Mouse (Mus musculus) frontal cortex, adult (tissue): ENCODE results near the gene Gm10354.
"Not testable (repeated sequence)": the region's sequence is repeated elsewhere in the genome, so short reads cannot be mapped to it uniquely, and the experiment has no call there.

ENCODE experiments used
- ATAC-seq: cut with Nextera tagmentation; 2 replicates; pipeline ENCODE4 v1.9.2; 2017; ENCODE audit warnings: mild to moderate bottlenecking, moderate library complexity, mixed read lengths; ENCODE audit not compliant: low TSS enrichment

Gm10354 gene

DNA sequence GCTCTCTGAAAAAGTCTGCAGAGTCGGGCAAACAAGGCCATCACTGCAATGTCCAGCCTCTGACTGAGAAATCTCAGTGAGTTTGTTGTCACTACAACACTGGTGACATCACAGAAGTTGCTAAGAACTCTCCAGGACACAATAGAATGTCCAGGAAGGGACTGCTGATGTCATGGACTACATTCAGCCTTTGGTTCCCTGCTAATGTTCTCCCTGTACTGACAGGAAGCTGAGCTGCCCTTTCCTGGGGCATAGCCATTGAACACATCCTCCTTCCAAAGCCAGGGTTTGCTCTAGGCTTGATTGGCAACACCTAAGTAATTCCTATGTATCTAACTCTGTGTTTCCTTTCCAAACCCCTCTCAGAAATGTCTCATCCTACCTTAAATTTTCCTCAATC is at the start of gene Gm10354:
TSS of gene Gm10354 (minus strand) at position 101 of the 400 bp plus-strand sequence.
- not testable (repeated sequence) for ATAC-seq

DNA sequence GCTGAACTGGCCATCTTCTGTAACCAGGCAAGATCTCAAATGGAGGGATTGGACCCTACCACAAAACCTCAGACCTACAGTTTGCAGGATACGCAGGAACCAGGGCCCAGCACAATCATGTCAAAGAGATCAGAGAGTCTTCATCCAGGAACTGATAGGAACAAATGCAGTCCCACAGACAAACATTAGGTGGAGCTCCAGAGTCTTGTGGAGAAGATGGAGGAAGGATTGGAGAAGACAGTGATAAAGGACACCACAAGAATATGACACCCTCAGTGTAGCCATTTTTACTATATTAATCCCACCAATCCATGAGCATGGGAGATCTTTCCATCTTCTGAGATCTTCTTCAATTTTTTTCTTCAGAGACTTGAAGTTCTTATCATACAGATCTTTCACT is 45.6 kb upstream of the Gm10354 start:
- ATAC-seq: not testable (repeated sequence)

DNA sequence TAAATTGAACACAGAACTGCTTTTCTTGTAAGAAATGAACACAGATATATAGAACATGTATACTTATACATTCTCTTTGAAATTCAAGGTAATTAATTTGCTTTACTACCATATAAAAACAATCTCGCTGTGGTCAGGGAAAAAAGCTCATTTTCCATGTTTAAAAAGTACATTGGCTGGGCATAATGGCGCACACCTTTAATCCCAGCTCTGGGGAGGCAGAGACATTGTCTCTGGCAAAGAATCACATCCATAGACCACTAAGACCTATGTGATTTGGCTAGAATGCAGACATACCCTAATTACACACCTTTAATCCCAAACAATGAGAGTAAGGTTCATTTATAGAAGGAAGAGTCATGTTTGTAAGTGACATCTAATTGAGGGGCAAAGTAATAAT is 41.3 kb upstream of the Gm10354 start:
- ATAC-seq: not testable (repeated sequence)

DNA sequence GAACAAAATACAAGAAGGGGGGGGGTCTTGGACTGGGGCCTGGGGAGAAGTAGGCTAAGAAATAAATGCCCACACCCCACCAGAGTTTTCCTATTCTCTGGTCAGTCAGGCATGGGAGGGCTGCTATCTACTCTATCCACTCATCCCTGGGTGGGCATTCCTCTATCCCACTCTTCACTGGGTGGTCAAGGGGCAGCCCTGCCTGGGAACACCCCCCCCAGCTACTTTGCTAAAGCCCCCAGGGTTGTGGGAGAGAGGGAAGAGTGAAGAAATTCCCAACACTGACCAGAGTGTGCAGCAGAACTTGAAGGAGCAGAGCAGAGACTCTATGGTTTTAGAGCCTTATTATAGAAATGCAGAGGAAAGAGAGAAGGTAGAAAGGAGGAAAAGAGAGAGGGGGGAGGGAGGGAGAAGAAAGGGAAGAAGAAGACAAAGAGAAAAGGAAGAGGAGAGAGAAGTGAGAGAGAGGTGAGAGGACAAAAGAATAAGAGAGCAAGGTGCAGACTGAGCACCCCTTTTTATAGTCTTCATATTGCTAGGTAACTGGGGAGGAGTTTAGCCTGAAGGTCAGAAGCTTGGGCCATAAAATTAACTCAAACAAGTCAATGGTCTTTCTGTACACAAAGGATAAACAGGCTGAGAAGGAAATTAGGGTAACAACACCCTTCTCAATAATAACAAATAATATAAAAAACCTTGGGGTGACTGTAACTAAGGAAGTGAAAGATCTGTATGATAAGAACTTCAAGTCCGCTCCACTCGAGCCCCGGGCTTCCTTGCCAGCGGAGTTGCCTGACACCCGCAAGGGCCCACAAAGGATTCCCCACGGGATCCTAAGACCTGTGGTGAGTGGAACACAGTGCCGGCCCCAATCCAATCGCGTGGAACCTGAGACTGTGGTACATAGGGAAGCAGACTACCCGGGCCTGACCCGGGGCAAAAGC is 32.2 kb upstream of the Gm10354 start:
- ATAC-seq: not testable (repeated sequence)

DNA sequence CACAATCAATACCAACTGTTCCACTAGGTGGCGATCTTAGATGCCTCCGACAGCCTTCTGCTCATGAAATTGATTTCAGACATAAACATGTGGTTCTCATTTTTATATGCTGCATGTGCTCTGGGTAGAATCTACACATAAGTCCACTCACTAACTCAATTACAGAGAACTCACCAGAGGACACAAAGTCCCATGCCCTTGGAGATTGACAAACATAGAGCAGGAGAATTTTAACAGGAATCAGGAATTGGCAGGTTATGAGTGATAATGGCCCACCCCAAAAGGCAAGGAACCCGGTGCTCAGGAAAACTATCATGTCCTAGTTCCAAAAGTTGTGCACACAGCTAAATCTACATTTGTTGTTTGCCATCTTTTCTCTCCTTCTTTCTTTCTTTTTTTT is 28.2 kb upstream of the Gm10354 start:
- not testable (repeated sequence) for ATAC-seq

DNA sequence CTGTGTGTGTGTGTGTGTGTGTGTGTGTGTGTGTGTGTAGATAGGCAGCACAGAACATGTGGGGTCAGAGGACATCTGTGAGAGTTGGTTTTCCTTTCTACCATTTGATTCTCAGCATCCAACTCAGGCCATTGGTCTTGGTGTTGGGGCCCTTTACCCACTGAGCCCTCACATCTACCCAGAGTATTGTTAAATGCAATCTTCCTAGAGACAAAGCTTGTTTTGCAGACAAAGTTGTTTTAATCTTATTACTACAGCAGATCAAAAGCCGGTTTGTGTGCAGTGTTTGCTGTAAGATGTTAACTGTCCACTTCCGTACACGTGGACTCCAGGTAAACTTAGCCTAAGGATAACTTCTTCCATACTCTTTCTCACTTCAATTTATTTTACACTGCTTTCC is 27.6 kb upstream of the Gm10354 start:
- ATAC-seq: not testable (repeated sequence)

DNA sequence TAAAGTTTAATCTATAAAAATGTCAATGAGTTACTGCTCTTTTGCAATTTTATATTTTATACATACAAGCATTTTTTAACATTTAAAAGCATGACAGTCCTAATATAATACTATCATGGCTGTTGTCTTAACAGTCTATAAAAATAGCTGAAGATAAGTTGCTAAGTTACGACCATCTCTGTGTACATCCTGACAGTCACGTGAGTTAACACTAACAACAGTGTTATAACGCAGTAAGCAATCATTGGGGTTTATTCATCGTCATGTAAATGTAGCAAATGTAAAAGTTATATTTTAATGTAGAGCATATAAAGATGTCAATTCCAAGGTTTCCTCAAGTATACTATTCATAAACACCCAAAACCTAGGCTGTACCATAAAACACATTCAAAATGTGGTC is 26.8 kb upstream of the Gm10354 start:
- not testable (repeated sequence) for ATAC-seq

DNA sequence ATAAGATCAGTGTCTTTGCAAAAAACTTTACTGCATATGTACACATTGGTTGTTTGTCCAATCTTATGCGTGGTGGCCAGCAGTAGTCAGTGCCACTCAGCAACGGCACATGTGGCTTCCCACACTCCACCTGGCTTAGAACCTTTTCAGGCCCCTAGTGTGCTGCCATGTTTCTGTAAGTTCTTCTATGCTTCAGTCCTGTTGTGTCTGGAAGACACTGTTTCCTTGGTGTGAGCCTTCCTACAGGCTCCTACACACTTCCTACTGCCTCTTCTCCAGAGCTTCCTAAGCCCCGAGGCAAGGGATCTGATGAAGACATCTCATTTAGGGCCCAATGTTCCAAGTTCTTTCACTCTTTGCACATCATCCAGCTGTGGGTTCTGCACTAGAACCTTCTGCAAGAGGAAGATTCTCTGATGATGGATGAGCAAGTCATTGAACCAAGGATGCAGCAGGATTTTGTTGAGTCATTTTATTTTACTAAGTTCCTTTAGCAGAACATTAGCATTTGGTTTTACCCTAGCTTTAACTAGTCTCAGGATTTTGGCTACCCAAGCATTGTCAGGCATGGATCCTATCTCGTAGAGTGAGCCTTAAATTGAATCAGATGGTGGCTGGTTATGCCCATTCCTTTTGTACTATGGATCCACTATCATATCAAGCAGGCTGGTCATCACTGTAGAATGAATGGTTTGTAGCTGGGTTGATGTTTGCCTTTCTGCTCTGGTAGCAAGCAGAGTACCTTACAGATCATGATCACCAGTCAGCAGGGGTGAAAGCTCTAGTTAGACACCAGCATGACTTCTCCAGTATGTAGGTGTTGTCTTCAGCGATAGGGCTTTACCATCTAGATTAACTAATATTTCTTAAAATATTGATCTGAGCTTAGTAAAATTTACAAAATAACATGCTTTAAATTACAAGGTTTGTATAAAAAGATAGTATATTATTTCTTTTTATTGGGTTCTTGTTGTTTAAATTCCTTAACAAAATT is 26.1 kb upstream of the Gm10354 start:
- peak; percentile 72 for ATAC-seq

DNA sequence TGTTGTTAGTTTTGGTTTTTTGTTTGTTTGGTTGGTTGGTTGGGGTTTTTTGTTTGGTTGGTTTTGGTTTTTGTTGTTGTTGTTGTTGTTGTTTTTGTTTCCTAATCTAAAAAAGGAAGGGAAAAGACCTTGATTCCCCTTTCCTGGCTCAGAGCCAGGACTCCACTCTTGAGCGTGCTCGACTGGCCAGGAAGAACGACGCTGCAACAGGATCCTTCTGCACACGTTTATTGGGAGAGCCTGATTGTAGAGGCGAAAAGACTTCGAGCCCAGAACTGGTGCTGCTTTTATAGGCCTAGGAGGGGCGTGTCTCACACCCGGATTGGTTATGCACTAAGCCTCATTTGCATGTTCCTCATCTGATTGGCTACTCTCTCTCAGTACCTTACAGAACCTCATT is 19.3 kb upstream of the Gm10354 start:
- ATAC-seq: not testable (repeated sequence)

DNA sequence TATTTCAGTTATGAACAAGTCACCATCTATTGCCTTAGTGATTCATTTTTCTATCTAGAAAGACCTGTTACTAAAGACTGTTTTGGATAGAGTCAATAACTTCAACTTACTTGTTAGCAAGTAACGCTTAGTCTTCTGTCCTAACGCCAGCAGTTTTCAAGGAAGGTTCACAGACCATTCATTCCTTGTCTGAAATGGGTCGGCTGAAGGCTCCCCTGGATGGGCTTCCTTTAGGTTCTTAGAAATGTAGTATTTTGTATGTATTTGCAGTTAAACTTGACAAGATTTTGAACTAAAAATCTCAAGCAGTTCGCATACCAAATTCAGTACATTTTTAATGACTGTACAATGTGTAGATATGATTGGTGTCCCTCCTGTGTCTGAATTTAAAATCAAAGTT is 18.8 kb upstream of the Gm10354 start:
- ATAC-seq: not testable (repeated sequence)

DNA sequence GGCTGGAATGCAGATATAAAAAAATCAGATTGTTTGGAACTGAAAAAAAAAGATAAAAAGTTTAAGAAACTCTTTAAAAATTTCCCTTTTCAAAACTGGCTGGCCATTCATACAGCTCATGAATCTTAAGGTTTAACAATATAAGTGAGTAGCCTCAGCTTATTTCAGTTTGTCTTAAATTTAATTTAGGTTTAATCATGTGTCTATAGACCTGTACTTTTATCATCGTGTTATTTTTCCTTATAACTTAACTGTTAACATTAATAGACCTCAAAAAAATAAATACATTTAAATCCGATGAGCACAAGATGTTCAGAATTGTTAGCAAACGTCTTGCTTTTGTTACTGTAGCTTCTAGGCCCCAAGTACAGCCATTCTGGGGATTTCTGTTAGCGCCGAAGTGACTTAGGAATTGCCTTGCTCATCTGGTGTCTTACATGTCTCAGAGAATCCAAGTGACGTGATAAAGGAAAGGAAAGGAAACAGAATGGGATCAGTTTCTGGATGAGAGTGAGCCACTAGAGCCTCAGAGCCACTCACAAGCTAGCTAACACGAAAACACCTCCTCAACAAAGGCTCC is 18.0 kb upstream of the Gm10354 start:
- not testable (repeated sequence) for ATAC-seq

DNA sequence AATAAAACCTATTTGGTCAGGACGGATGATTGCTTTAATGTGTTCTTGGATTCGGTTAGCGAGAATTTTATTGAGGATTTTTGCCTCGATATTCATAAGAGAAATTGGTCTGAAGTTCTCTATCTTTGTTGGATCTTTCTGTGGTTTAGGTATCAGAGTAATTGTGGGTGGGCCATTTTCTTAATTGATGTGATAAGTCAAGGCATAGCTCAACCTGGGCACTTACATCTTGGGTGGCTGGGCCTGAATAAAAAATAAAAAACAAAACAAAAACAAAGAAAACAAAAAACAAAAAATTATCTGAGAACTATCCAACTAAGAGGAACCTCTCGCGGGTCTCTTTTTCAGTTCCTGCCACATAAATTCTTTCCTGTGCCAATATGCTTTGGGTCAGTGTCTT is 15.4 kb upstream of the Gm10354 start:
- not testable (repeated sequence) for ATAC-seq

DNA sequence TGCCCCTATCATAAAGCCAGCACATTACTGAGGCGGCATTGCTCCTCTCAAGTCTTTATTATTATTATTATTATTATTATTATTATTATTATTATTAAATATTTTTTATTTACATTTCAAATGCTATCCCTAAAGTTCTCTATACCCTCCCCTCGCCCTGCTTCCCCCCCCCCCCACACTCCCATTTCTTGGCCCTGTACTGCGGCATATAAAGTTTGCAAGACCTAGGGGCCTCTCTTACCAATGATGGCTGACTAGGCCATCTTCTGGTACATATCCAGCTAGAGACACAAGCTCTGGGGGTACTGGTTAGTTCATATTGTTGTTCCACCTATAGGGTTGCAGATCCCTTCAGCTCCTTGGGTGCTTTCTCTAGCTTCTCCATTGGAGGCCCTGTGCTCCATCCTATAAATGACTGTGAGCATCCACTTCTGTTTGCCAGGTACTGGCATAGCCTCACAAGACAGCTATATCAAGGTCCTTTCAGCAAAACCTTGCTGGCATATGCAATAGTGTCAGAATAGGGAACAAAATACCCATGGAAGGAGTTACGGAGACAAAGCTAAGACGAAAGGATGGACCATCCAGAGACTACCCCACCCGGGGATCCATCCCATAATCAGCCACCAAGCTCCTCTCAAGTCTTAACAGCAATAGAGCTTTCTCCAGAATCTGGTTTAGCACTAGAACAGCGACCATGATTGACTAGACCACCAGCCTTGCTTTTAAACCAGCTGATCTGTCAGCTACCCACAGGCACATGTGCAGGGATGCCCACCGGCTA is 11.8 kb upstream of the Gm10354 start:
- not testable (repeated sequence) for ATAC-seq

DNA sequence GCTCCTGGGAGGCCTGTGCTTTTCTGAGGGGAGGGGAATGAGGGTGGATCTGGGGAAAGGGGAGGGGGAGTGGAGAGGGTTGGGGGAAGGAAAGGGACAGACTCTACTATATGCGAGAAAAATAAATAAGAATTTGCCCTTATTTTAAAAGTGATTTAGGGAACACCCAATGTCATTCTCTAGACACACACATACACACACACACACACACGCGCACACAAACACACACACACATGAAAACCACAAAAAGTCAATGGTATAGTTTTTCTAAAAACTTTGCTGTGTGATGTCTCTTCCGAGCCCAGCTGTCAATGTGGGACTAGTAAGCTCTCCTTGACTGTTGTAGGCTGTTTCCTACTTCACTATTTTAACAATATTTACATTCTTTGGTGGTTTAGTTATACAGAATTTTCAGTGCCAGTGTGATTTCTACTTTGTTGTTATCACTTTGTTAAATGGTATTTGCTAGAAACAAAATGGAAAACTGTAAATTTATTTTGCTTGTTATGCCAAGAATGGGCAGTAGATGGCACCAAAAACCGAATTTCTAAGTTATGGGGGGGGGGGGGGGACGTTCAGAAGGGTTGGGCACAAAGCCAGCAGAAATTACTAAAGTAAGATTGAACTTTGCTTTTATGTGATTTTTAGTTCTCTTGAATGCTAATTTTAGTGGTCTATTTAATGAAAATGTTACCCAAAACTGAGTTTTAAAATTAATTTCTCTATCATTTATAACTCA is 8.1 kb upstream of the Gm10354 start:
- ATAC-seq: not testable (repeated sequence)

DNA sequence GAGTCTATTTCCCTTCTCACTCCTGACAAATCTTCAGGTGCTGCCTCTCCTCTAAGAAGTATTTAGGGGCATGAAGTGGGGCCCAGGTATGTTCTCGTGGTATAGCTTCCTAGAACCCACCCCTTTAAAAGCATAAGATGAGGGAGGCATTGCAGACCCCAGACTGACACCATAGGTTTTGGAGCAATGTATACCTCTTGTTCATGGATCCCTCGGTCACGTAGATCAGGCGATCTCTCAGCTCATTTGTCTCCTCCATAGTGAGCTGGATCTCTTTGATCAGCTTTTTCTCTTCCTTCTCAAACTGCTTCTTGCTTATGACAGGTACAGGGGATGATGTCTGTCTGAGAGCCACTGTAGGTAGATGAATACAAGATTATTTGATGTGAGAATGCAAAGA is 1.4 kb downstream of the Gm10354 start:
- ATAC-seq: not testable (repeated sequence)

DNA sequence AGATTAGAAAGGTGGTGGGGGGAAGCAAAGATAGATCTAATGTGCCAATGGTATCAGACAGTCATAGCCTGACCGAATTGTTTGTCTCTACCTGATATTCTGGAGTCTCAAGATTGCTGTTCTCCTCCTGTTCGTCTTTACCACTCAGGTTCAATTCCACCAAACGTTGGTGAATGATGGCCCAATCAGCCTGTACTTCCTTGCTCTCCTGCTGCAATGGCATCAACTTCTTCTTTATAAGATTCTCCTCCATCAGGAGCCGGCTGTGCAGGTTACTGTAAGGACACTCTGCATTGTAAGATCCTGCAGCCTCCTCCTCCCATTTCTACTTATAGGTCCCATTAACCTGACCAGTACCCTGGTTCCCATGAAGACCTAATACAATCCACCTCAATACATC is 3.4 kb downstream of the Gm10354 start:
- not testable (repeated sequence) for ATAC-seq

DNA sequence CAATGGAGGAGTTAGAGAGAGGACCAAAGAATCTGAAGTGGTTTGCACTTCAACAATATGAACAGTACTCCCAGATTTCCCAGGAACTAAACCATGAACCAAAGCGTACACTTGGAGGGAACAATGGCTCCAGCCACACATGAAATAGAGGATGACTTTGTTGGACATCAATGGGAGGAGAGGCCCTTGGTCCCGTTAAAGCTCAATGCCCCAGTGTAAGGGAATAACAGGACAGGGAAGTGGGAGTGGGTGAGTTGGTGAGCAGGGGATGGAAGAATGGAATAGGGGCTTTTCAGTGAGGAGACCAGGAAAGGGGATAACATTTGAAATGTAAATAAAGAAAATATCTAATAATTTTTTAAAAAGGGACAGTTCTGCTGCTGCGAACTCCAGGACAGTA is 5.9 kb downstream of the Gm10354 start:
- not testable (repeated sequence) for ATAC-seq

DNA sequence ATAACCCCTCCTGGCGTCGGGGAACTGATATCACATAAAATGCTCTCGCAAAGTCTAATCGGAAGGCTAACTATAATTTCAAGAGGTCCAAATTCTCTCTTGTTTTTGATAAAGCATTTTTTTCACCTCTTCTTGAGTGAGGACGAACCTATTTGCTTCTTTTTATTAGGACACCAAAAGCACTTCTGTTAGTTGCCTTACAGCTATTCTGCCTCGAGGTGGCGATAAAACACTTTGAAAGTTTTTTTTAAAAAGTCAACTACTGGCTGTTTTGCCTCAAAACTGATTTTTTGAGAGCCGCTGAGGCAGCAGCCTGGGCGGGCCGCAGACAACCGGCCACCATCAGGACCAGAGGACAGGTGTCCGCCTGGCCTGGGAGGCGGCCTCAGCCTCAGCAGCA is 14.9 kb downstream of the Gm10354 start:
- not testable (repeated sequence) for ATAC-seq

DNA sequence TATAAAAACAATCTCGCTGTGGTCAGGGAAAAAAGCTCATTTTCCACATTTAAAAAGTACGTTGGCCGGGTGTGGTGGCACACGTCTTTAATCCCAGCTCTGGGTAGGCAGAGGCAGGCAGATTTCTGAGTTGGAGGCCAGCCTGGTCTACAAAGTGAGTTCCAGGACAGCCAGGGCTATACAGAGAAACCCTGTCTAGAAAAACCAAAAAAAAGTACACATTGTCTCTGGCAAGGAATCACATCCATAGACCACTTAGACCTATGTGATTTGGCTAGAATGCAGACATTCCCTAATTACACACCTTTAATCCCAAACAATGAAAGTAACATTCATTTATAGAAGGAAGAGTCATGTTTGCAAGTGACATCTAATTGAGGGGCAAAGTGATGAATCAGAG is 17.2 kb downstream of the Gm10354 start:
- ATAC-seq: not testable (repeated sequence)
